Mouse (Mus musculus) heart, adult 2 months (tissue): Measurements from ENCODE around the gene Foxj1.

ENCODE experiments used
- CTCF ChIP-seq: fragments of 200-600 bp; IDR thresholded peaks from 2 replicates; pipeline ENCODE4 v1.8.1; 2022; ENCODE audit warnings: antibody characterized with exemption, mild to moderate bottlenecking, moderate library complexity
- EP300 ChIP-seq: fragments of 200-500 bp; IDR thresholded peaks from 2 replicates; pipeline ENCODE4 v1.6.1; 2011; ENCODE audit warnings: low read depth, low read length, control low read depth; ENCODE audit not compliant: insufficient read depth
- POLR2A ChIP-seq: fragments of 200-500 bp; IDR thresholded peaks from 2 replicates; pipeline ENCODE4 v1.6.1; 2011; ENCODE audit warnings: mild to moderate bottlenecking, low read depth, low read length, control low read depth; ENCODE audit not compliant: insufficient read depth

DNA sequence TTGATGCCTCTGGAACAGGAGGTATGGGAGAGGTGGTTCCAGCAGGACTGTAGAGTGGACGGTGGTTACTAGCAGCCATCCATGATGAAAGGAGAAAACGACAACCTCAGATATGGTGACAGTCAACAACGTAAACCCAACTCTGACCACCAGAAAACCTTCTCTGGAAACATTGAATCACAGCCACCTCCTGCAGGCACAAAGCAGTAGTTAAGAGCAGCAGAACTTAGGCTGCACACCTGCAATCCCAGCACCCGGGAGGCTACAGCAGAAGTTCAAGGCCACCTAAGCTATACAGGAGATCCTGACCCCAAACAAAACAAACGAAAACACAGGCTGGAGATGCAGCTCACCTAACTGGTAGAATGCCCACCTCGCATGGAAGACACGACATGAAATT, 45.6 kb upstream of the Foxj1 start:
- TF ChIP-seq CTCF (no peak), EP300 (no peak), POLR2A (no peak)
